Comparison of ENCODE assay signal across 8 mouse cellular contexts in the genomic region with DNA sequence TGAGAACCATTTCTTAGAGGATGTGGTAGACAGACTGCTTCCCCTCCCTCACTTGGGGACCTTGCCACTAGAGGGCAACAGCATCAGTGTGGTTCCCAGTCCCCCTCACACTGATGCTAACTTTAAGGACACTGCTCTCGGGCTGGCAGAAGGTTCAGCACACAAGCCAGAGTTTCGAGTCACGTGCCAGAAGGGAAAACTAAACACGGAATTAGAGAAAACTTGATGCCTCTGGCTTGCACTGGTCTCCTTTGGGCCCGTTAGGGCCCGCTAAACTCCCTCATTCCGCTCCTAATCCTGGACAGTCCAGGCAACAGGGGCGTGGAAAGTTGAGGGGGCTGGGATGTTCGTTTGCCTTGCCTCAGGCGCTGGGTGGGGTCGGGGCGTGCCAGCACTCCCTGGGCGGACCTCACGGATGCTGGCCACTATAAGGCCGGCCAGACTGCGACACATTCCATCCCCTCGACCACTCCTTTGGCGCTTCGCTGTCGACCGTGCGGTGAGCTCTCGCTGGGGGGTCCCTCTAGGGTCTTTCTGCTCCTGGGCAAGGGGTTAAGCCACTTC. TPM values are rescaled to one million over a fixed set of nuclear protein-coding genes. Genes with fewer than 3 reads are reported as not detected.
DNase-seq lines count a peak whose midpoint lies in the region; ATAC-seq and TF ChIP-seq lines count a peak whose summit lies in the region.

A gene (plus strand): TSS at position 155 of the 564 bp plus-strand sequence.

- H3K27ac ChIP-seq in bone marrow, adult 2 months (ENCODE audit: control insufficient read depth, insufficient read depth, low read depth, low read length, poor library complexity): peak within 1 kb of the TSS; percentile 72
- H3K27ac ChIP-seq in hindbrain, embryonic 12.5 days: no peak within 1 kb of the TSS

- no peak for DNase-seq in G1E (ENCODE audit: low spot score)
- peak; percentile 72 for DNase-seq in forelimb bud, embryonic 11.5 days (ENCODE audit: low read depth, low spot score)
- DNase-seq in layer of hippocampus, postnatal 14 days (ENCODE audit: low spot score in 2 of 2): peak in 1 of 2 experiments; percentile 58
- DNase-seq in lung, postnatal 25 days (ENCODE audit: low spot score): peak; percentile 78
- peak; percentile 54 for DNase-seq in right cerebral cortex, postnatal 14 days
- DNase-seq in urinary bladder, postnatal 4 days (ENCODE audit: low spot score in 2 of 2): peak; percentile 80 to 85

- no peaks in the 10 kb centered on the region for H3K9me3 ChIP-seq in G1E (replicated peaks)
- H3K9me3 ChIP-seq in hindbrain, embryonic 12.5 days (replicated peaks): no peaks in the 10 kb centered on the region

- peaks cover 17% of the 10 kb centered on the region for H3K27me3 ChIP-seq in G1E (ENCODE audit: insufficient read depth, low read length)
- 0 out of 2 replicates have a peak, but pooled peaks cover 9% of the 10 kb centered on the region for H3K27me3 ChIP-seq in hindbrain, embryonic 12.5 days

- peak within 1 kb of the TSS; percentile 66 for H3K4me2 ChIP-seq in hindbrain, embryonic 12.5 days (replicated peaks)

- WGBS in bone marrow, adult 2 months: 9% methylated on average over 23 of the region's 23 CpGs
- under 1% methylated on average over 23 of the region's 23 CpGs for WGBS in hindbrain, embryonic 12.5 days

- H3K4me1 ChIP-seq in G1E (ENCODE audit: insufficient read depth, low read depth, low read length): peaks cover 4% of the 10 kb centered on the region
- H3K4me1 ChIP-seq in bone marrow, adult 2 months (ENCODE audit: control insufficient read depth, insufficient read depth, low read length): peaks cover 5% of the 10 kb centered on the region
- H3K4me1 ChIP-seq in hindbrain, embryonic 12.5 days: peaks cover 7% of the 10 kb centered on the region

- peak; percentile 64; the same call in 1 of the 2 replicates for TF ChIP-seq POLR2A in bone marrow, adult 2 months (IDR thresholded peaks at IDR 0.05; ENCODE audit: borderline replicate concordance, control insufficient read depth, low read depth, low read length)

- H3K4me3 ChIP-seq in G1E (ENCODE audit: low read depth, low read length): no peak within 1 kb of the TSS
- H3K4me3 ChIP-seq in bone marrow, adult 2 months (replicated peaks; ENCODE audit: control insufficient read depth, low read depth, low read length): peak within 1 kb of the TSS; percentile 75
- peak within 1 kb of the TSS; percentile 29 for H3K4me3 ChIP-seq in hindbrain, embryonic 12.5 days

- peak; percentile 4; the same call in 1 of the 2 replicates for ATAC-seq in G1E (ENCODE audit: extremely low read depth, insufficient number of reproducible peaks, low FRiP score, poor library complexity, severe bottlenecking)
- ATAC-seq in hindbrain, embryonic 12.5 days (ENCODE audit: low FRiP score): peak; percentile 75

- H3K36me3 ChIP-seq in G1E (replicated peaks): no peaks in the 10 kb centered on the region
- no peaks in the 10 kb centered on the region for H3K36me3 ChIP-seq in hindbrain, embryonic 12.5 days

- TF ChIP-seq CTCF in G1E (IDR thresholded peaks at IDR 0.05; ENCODE audit: low read depth, low read length): no peak
- TF ChIP-seq CTCF in bone marrow, adult 2 months (IDR thresholded peaks at IDR 0.05; ENCODE audit: control insufficient read depth, insufficient read depth, low read length): peak; percentile 97

- no peak within 1 kb of the TSS for H3K9ac ChIP-seq in hindbrain, embryonic 12.5 days

RNA-seq across cellular contexts. Expression of the gene that starts here (rescaled TPM):
- total RNA-seq in G1E (2014; fragmentation: Nextera tagmentation) (not detected in 2 replicates), G1E (2017) (0.35 TPM in 1 of 2 replicates, not detected in the other)
- polyA plus RNA-seq in G1E (2012): not detected in 2 replicates
- 391 and 969 TPM in 2 replicates for polyA plus RNA-seq in bone marrow, adult 2 months (2011; ENCODE audit: insufficient read depth, insufficient read length, low replicate concordance, missing spikeins)
- polyA plus RNA-seq in hindbrain, embryonic 12.5 days (2016; fragmentation: Nextera tagmentation; extraction: Ambion mirVana): 28.5 and 30.3 TPM in 2 replicates
- total RNA-seq in layer of hippocampus, postnatal 14 days (2021): 10 to 100 TPM; 26.3 to 30.1 TPM

Comparison
In these comparisons a context has a peak if more than half of its experiments do, and no peak if none do; other contexts are left out.
1. RNA of the gene that starts here (total RNA-seq): 26.3 to 30.1 TPM in layer of hippocampus, postnatal 14 days; 0.35 TPM in G1E; every median in the first group is over 10 times any median in the second.
2. RNA of the gene that starts here (polyA plus RNA-seq): 391 to 969 TPM in bone marrow, adult 2 months; 28.5 to 30.3 TPM in hindbrain, embryonic 12.5 days and not detected in G1E; every median in the first group is over 10 times any median in the second.
3. Peak in ATAC-seq in G1E; RNA of the gene not detected or under 1 TPM.